Mouse (Mus musculus) spleen, postnatal 36 days (tissue): ENCODE measurements around the gene Ackr1.
A peak's percentile ranks its signal among the peaks of the same experiment; 100 is the strongest.

Experiments used
- DNase-seq, 2 experiments: peaks; one replicate each; pipeline ENCODE4 v3.0.0; 2022; ENCODE audit warnings: low spot score in 2 of 2, mixed read lengths in 1 of 2

Gene Ackr1

DNA sequence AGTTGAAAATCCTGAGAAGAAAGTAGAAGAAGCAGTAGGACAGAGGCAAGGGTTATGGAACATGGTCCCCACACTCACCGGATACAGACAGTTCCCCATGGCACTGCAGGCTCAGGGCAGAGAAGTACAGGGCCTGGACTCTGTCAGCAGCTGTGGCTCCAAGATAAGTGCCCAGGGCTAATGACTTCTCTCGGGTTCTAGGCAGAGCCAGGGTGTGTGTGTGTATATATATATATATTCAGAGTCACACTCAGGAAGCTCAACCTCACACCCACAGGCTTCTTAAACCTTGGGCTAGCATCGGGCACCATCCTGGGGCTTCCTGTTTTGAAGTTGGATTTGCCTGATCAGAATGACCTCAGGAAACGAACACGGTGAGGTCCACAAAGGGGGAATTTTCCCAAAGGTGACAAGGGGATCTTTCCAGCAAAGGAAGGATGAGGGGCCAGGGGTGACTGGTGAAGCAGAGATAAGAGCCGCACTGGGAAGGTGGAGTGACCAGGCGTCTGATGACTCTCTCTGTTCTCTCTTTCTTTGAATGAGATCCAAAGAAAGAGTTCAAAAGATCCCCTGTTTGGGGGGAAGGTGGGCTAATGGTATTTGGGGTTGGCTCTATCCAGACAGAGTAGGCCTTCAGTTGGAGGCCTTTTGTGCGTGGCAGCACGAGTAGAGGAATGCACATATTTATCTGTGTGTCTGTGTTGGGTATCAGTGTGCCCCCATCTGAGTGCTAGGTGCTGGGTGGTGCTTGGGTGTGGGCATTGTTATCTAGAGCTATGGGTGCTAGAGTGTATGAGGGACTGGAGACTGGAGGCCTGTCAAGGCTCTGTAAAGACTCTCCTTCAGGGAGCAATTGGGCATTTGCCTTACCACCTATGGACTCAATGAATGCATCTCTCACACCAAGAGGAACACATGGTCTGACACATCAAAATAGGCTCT lies at the start of gene Ackr1:
TSS of gene Ackr1 (minus strand) at position 439 of the 942 bp plus-strand sequence.
- peak; percentile 49 to 68 for DNase-seq

GRCm38 (mm10) chr1:173381436-173381835 lies 47.9 kb upstream of the Ackr1 start:
- DNase-seq, result no peak

GRCm38 (mm10) chr1:173377380-173378112 lies 44.0 kb upstream of the Ackr1 start:
- DNase-seq, result peak in 1 of 2 experiments; percentile 25

GRCm38 (mm10) chr1:173374020-173374419 lies 40.5 kb upstream of the Ackr1 start:
- no peak for DNase-seq

DNA sequence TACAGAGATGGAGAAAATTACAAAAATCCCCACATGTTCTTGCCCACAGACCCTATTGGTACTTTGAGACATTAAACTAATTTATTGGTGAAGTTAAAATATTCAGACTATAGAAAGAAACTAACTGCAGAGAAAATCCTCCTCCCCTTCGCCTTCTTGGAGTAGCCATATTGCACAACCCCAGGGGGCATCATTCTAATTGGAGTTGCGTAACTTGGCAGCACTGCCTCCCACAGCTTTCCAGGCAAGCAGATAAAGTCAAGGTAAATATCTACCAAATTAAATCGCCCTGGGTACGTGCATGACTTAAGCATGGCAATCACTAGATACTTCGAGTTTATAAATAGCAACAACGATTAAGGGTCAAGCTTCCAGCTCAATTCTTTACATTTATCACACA lies 38.0 kb upstream of the Ackr1 start:
- no peak for DNase-seq

- DNase-seq, result no peak
Measured at GRCm38 (mm10) chr1:173370456-173370855, 36.9 kb upstream of the Ackr1 start.

- DNase-seq, result no peak
Measured at GRCm38 (mm10) chr1:173369611-173370010, 36.1 kb upstream of the Ackr1 start.

- no peak for DNase-seq
Measured at GRCm38 (mm10) chr1:173367356-173368046, 34.0 kb upstream of the Ackr1 start, which contains the start of gene Cadm3. Cadm3 (minus strand) TSS chr1:173367695.

DNA sequence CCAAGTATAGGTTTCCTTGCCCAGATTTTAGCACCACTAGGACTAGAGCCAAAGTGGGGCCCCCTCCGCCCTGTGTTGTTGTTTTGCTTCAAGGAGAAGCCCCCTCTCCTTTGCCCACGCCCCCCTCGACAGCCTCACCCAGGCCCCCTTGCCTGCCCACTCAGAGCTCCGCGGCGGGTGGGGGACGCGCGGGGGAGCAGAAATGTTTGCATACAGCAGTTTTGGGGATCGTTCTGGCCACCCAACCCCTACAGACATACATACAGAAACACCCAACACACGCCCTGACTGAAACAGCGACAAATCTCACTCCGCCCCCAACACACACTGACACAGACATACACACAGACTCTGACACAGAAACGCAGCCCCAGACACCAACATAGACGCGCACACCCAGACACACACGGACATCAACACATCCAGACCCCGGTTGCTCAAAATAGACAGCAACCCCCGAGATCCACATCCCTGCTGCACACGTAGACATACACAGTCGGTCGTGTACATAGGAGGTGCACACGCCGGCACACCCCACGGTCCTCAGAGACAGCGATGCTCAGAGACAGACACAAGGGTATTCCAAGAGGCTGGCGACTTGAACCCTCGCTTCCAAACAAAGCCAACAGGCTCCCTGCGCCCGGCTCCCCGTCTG lies 33.3 kb upstream of the Ackr1 start:
- no peak for DNase-seq

- DNase-seq, result peak; percentile 7 to 8
Measured at GRCm38 (mm10) chr1:173365970-173366409, 32.4 kb upstream of the Ackr1 start.

DNA sequence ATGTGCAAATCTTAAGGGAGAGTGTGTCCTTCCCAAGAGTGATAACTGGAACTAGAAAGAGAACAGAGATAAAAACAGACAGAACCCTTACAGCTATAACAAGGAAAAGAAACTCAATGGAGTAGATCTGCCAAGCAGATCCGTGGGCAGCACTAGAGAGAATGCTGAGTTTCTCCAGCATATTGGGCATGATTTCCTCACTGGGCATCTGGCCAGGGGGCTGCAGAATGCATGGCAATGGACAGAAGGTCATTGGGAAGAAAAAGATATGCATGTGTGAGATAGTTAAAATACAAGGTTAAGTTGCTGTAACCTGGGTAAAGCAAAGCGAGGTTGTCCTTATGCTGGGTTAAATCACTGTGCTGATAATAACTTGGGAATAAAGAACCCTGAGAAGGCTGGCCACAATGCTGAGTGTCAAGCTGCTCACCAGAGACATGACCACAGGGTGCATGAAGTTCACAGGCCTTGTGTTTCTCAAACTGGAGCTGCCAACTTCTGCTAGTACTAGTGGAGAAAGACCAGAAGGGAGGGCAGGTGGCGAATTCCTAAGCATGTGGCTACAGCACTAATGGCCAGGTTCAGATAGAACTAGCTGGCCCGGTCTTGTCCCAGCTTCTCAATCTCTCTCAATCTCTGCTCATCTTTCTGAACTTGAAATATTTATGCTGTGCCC lies 30.7 kb upstream of the Ackr1 start:
- no peak for DNase-seq

DNA sequence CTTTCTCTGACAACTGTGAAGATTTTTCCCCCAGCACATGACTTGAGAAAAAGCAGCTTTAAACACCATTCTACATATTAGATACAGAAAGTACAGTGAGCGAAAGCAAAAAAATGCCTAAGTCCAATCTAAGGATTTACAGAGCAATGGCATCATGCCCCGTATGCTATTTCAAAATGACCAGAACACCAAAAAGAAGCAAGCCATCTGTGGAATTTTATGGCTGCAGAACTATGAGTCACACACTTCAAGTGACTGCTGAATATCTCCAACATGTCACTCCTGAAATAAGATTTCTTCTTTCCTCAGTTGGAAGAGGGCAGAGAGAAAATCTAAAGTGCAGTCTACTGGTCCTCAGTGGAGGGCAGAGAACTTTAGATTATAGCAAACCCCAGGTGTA lies 29.9 kb upstream of the Ackr1 start:
- no peak for DNase-seq

DNA sequence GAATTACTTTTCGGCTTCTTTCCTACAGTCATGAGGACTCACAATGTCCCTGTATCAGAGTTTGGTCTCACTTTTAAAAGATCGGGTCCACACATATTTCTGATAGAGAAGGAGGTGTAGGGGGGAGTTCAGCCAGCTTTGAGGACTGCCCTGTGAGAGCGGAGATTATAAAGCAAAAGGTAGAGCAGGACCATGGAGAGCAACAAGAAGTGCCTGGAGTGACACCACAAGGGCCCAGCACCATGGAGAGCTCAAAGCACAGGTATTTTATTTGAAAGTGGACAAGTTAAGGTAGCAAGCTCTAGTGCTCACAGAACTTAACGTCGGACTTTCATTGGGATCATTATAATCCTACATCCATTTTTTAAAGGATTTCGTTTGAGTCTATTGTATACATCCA lies 28.1 kb upstream of the Ackr1 start:
- DNase-seq, result peak in 1 of 2 experiments; percentile 10

DNA sequence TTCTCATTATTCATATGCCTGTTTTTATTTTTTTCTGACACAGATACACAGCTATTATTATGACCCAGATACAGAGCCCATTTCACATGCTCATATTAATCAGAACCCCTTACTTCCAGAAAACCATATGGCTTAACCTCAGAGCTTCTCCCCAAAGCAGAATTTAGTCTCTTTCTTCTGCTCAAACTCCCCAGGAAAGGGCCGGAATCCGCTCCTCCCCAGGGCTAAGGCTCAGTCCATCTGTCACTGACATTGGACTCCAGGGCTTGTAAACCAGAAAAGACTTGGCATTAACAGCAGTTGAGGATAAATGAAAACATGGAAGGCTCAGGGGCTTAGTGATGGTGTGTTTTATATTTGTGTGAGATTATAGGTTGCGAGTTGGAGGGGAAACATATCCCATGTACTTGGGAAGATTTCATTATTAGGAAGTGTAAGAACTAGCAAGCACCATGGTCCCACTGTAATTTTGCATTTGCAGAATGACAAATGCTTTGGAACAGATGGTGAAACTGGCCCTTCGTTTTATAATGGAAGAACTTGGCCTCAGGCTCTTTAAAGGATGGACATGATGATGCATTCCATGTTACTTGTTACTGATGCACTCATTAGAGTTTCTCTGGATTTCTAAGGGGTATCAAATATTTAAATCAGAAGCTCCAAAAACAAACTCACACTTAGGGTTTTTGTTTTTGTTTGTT lies 26.2 kb upstream of the Ackr1 start:
- DNase-seq, result no peak

DNA sequence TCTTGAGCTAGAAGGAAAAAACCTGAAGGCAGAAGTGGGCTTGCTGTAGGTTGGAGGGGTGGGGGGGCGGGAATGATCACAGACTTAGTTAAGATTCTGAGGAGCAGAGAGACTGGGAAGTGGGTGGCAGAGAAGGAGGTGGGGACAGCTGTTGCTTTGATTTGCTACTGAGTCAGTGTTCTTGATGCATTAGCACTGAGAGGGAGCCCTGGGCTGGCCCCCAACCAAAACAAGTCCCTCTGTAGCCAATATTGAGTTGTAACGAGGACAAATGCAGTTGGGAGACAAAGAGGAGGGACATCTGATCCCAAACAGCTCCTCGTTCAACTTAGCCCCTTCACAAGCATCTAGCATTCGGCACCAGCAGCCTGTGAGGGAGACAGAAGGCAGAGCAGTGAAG lies 24.2 kb upstream of the Ackr1 start:
- DNase-seq, result no peak

DNA sequence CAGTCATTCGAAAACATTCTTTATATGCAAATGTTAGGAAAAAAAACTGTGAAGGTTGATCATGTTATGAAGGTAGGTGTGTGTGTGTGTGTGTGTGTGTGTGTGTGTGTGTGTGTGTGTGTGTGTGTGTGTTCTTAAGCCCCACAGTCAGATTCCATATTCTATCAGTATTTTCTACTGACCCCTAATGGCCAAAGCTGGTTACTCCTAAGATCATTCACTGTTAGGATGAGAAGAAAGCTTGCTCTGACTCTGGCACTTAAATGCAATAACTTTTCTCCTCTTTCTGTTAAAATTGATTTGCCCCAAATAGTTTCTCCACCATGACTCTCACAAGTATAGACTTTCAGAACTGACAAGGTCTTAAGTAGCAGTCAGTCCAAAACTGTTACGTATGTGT lies 23.1 kb upstream of the Ackr1 start:
- DNase-seq, result no peak

GRCm38 (mm10) chr1:173355107-173355846 lies 21.7 kb upstream of the Ackr1 start:
- DNase-seq, result no peak

GRCm38 (mm10) chr1:173350372-173350957 lies 16.9 kb upstream of the Ackr1 start, which contains the start of gene Aim2:
Aim2 (plus strand) TSS chr1:173350879.
- no peak for DNase-seq

DNA sequence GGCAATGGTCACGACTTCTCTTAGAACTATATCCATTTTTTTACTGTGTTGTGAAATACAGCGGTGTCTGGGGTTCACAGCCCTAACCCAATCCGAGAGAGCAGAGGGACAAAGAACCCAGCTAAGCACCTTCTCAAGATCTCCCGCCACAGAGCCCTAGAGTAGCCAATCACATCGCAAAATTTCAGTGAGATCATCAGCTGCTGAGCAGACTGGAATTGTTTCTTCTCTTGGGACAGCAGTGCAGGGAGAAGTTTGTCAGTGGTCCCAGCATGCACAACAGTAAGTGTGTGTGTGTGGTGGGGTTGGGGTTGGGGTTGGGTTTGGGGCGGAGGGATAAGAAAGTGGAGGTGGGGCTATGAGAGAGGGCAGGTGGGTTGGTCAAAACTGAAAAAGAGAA lies 16.4 kb upstream of the Ackr1 start:
- DNase-seq, result peak; percentile 40 to 54
